Mouse (Mus musculus): ENCODE results near the gene Zfp385b. TPM values are rescaled to one million over a fixed set of nuclear protein-coding genes. Genes with fewer than 3 reads are reported as not detected.

Zfp385b gene
- total RNA-seq, 2 experiments from 2014 or later = 7.3 to 9.4 TPM

GRCm38 (mm10) chr2:77518693-77519092, 300.7 kb downstream of the Zfp385b start:
- DNase-seq = peak in 1 of 2 experiments; percentile 9

- no peak for DNase-seq
These were observed 302.8 kb downstream of the Zfp385b start for GRCm38 (mm10) chr2:77516606-77517005.

- DNase-seq = no peak
These were observed 303.8 kb downstream of the Zfp385b start for GRCm38 (mm10) chr2:77515654-77516053.

GRCm38 (mm10) chr2:77515011-77515410, 304.4 kb downstream of the Zfp385b start:
- DNase-seq = no peak

GRCm38 (mm10) chr2:77514476-77514875, 305.0 kb downstream of the Zfp385b start:
- DNase-seq = no peak

GRCm38 (mm10) chr2:77508731-77509130, 310.7 kb downstream of the Zfp385b start:
- DNase-seq = no peak

GRCm38 (mm10) chr2:77506308-77506707, 313.1 kb downstream of the Zfp385b start:
- DNase-seq = no peak

- no peak for DNase-seq
These were observed 313.8 kb downstream of the Zfp385b start for GRCm38 (mm10) chr2:77505614-77506013.

GRCm38 (mm10) chr2:77503674-77504351, 315.6 kb downstream of the Zfp385b start:
- no peak for DNase-seq

GRCm38 (mm10) chr2:77503217-77503616, 316.2 kb downstream of the Zfp385b start:
- no peak for DNase-seq

GRCm38 (mm10) chr2:77502458-77502857, 317.0 kb downstream of the Zfp385b start:
- DNase-seq = no peak

GRCm38 (mm10) chr2:77500480-77500879, 319.0 kb downstream of the Zfp385b start:
- DNase-seq = no peak

GRCm38 (mm10) chr2:77498379-77498778, 321.1 kb downstream of the Zfp385b start:
- no peak for DNase-seq

GRCm38 (mm10) chr2:77497942-77498341, 321.5 kb downstream of the Zfp385b start:
- DNase-seq = no peak

GRCm38 (mm10) chr2:77496071-77496470, 323.4 kb downstream of the Zfp385b start:
- no peak for DNase-seq

- DNase-seq = no peak
These were observed 324.1 kb downstream of the Zfp385b start for GRCm38 (mm10) chr2:77495344-77495743.

GRCm38 (mm10) chr2:77493695-77494094, 325.7 kb downstream of the Zfp385b start:
- DNase-seq = no peak

GRCm38 (mm10) chr2:77487151-77487550, 332.3 kb downstream of the Zfp385b start:
- no peak for DNase-seq

- no peak for DNase-seq
These were observed 338.2 kb downstream of the Zfp385b start for GRCm38 (mm10) chr2:77481274-77481673.

GRCm38 (mm10) chr2:77477536-77477935, 341.9 kb downstream of the Zfp385b start:
- no peak for DNase-seq

- DNase-seq = no peak
These were observed 343.0 kb downstream of the Zfp385b start for GRCm38 (mm10) chr2:77476444-77476843.

GRCm38 (mm10) chr2:77472254-77472837, 347.1 kb downstream of the Zfp385b start:
- DNase-seq = no peak

- DNase-seq = no peak
These were observed 348.7 kb downstream of the Zfp385b start for GRCm38 (mm10) chr2:77470716-77471115.

GRCm38 (mm10) chr2:77461413-77461812, 358.0 kb downstream of the Zfp385b start:
- no peak for DNase-seq
